Mouse (Mus musculus) T-helper 17 cell (primary cell): ENCODE data around the gene Mlf2.

Experiments
- in situ Hi-C, 2 experiments: fragments of 300-600 bp; cut with MboI, MseI; formaldehyde crosslinking; loops; 1 replicate in 1 of 2; 2 replicates in 1 of 2; pipeline ENCODE4 v1.15.1; 2025; ENCODE audit warnings: high pct_unique_total_duplicates in 2 of 2

Gene Mlf2

GRCm38 (mm10) chr6:124932314-124932695 lies 1.1 kb downstream of the Mlf2 start:
- in situ Hi-C loops, result no loop called here

- in situ Hi-C loops, result no loop called here
Observed at GRCm38 (mm10) chr6:124933127-124933526, 1.9 kb downstream of the Mlf2 start.

- in situ Hi-C loops, result loop anchor here in 1 of 2 experiments (5.0 kb wide), 1 partner anchor 77 kb away; the partner anchor contains the start of gene P3h3
Observed at GRCm38 (mm10) chr6:124934670-124935069, 3.5 kb downstream of the Mlf2 start.

- in situ Hi-C loops, result loop anchor here in 1 of 2 experiments (5.0 kb wide), 1 partner anchor 79 kb away; the partner anchor contains the start of gene P3h3
Observed at GRCm38 (mm10) chr6:124936681-124937080, 5.5 kb downstream of the Mlf2 start.

- in situ Hi-C loops, result loop anchor here in 1 of 2 experiments (5.0 kb wide), 1 partner anchor 80 kb away; the partner anchor contains the start of gene P3h3
Observed at GRCm38 (mm10) chr6:124937493-124937892, 6.3 kb downstream of the Mlf2 start.

GRCm38 (mm10) chr6:124938554-124938953 lies 7.4 kb downstream of the Mlf2 start:
- in situ Hi-C loops, result loop anchor here in 1 of 2 experiments (5.0 kb wide), 1 partner anchor 81 kb away; the partner anchor contains the start of gene P3h3

GRCm38 (mm10) chr6:124941679-124942078 lies 10.5 kb downstream of the Mlf2 start:
- in situ Hi-C loops, result no loop called here

- in situ Hi-C loops, result no loop called here
Observed at GRCm38 (mm10) chr6:124943526-124943925, 12.3 kb downstream of the Mlf2 start.

- in situ Hi-C loops, result no loop called here
Observed at GRCm38 (mm10) chr6:124953991-124954715, 23.0 kb downstream of the Mlf2 start.

GRCm38 (mm10) chr6:124955212-124955611 lies 24.0 kb downstream of the Mlf2 start:
- in situ Hi-C loops, result no loop called here

GRCm38 (mm10) chr6:124958127-124958526 lies 26.9 kb downstream of the Mlf2 start:
- in situ Hi-C loops, result no loop called here

- in situ Hi-C loops, result no loop called here
Observed at GRCm38 (mm10) chr6:124959960-124960359, 28.8 kb downstream of the Mlf2 start.

- in situ Hi-C loops, result no loop called here
Observed at GRCm38 (mm10) chr6:124961021-124961420, 29.8 kb downstream of the Mlf2 start.

GRCm38 (mm10) chr6:124964638-124965037 lies 33.5 kb downstream of the Mlf2 start:
- in situ Hi-C loops, result loop anchor here in 1 of 2 experiments (5.0 kb wide), 1 partner anchor 43 kb away; the partner anchor contains the start of gene Zfp384

- in situ Hi-C loops, result loop anchor here in 1 of 2 experiments (5.0 kb wide), 1 partner anchor 42 kb away; the partner anchor contains the start of gene Zfp384
Observed at GRCm38 (mm10) chr6:124965088-124965719, 34.0 kb downstream of the Mlf2 start, which contains the start of gene Cops7a. TSS of gene Cops7a (minus strand) at chr6:124965538.

GRCm38 (mm10) chr6:124965747-124966146 lies 34.6 kb downstream of the Mlf2 start:
- in situ Hi-C loops, result loop anchor here in 1 of 2 experiments (5.0 kb wide), 1 partner anchor 42 kb away; the partner anchor contains the start of gene Zfp384

- in situ Hi-C loops, result loop anchor here in 1 of 2 experiments (5.0 kb wide), 1 partner anchor 41 kb away; the partner anchor contains the start of gene Zfp384
Observed at GRCm38 (mm10) chr6:124966466-124967118, 35.4 kb downstream of the Mlf2 start.

- in situ Hi-C loops, result loop anchor here in 1 of 2 experiments (5.0 kb wide), 1 partner anchor 40 kb away; the partner anchor contains the start of gene Zfp384
Observed at GRCm38 (mm10) chr6:124967766-124968165, 36.6 kb downstream of the Mlf2 start.
